Mouse (Mus musculus) thymus, adult 2 months (tissue): ENCODE results near the gene Serpinb11.

ENCODE experiments used
- CTCF ChIP-seq: fragments of 200-500 bp; IDR thresholded peaks from 2 replicates; pipeline ENCODE4 v1.5.1; 2012; ENCODE audit warnings: mild to moderate bottlenecking, control low read depth, low read length, moderate library complexity, borderline replicate concordance; ENCODE audit not compliant: control insufficient read depth, poor library complexity, insufficient read depth; ENCODE audit errors: extremely low read depth
- POLR2A ChIP-seq: fragments of 200-500 bp; IDR thresholded peaks from 2 replicates; pipeline ENCODE4 v1.6.1; 2012; ENCODE audit warnings: mild to moderate bottlenecking, low read length, control low read depth, moderate library complexity; ENCODE audit not compliant: control insufficient read depth, poor library complexity, insufficient read depth; ENCODE audit errors: extremely low read depth

DNA sequence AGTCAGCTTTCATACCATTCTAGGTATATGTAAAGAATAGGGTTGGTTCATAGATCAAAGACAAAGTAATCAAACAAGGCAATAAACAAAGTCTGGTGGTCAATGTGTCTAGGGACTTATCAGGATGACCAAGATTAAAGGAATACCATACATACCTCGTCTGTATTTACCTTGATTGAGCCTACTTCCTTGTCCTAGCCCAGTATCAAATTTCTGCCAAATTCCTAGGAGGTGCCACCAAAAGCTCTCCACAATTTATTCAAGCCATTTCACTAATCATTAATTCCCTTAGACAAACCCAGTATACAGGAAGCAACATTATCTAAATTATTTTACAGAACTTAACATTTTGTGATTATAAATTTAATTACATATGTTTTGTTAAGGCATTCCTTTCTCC is 53.7 kb downstream of the Serpinb11 start:
- TF ChIP-seq CTCF (no peak), POLR2A (no peak)
